Mouse (Mus musculus): ENCODE measurements around the gene Syt6.

DNA sequence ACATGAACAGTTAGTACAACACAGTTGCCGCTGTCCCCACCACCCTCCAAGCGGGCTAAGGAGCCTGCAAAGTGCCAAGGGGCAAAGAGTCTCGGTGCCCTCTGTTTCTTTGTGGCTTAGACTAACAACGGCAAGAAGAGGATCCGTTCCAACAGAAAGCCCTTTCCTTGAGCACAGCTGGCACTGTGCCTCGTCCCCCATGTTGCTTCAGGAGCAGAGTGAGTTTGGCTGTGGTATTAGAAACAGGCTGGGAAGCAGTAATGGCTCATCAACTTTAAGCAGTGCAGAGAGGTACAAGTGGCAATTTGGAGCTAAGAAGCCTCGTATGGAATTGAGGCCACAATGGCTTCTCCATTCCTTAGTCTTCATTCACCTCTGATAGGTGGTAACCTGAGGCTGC lies 35.9 kb upstream of the Syt6 start:
- no peak for TF ChIP-seq MAX (IDR thresholded peaks at IDR 0.05)
- TF ChIP-seq CTCF (IDR thresholded peaks at IDR 0.05; ENCODE audit: control insufficient read depth, insufficient read depth, insufficient read length) = no peak

All from C2C12 (cell line).